Mouse (Mus musculus) v-Abl transformed pro-B cells (cell line): ENCODE data around the gene Xrra1.

Source experiments
- in situ Hi-C, 2 experiments: fragments of 400-800 bp; cut with MboI; formaldehyde crosslinking; loops; one replicate each; pipeline ENCODE4 v1.15.1; 2025; ENCODE audit not compliant: unreplicated experiment in 2 of 2

Xrra1 gene

DNA sequence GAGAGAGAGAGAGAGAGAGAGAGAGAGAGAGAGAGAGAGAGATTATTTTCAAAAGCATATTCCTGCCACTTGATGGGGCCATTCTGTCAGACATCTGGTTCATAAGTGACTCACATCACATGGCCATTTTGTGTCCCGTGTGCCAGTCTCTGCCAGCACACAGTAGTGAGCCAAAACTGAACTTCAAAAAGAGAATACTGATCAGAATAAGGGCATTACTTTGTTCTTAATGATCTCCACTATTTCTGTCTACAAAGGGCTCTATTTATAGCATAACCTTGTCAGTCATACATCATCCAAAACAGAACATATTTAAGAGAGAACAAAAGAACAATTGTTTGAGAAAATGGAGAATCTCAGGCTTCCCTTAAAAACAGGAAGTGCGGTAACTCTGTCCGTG, 32.6 kb downstream of the Xrra1 start:
- in situ Hi-C loops: no loop called here

- in situ Hi-C loops: no loop called here
These were observed 33.4 kb downstream of the Xrra1 start for GRCm38 (mm10) chr7:99892351-99892750.

DNA sequence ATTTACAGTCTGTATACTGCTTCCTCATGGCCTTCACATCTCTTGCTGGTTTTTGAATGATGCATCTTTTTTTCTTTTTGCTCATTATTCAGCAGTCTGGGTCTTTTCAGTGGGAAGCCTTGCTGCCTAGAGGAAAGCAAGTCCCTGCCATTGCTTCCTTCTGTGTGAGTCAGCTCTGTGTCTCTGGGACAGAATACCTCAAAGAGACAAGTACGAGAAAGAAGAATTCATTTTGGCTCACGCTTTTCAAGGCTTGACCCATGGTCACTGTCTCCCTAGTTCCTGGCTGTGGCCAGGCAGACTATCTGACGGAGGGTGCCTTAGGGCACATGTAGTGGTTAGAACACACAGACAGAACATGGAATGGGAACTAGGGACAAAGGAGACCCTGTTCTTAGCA, 35.1 kb downstream of the Xrra1 start:
- in situ Hi-C loops: no loop called here

GRCm38 (mm10) chr7:99894478-99894877, 35.6 kb downstream of the Xrra1 start:
- in situ Hi-C loops: no loop called here

DNA sequence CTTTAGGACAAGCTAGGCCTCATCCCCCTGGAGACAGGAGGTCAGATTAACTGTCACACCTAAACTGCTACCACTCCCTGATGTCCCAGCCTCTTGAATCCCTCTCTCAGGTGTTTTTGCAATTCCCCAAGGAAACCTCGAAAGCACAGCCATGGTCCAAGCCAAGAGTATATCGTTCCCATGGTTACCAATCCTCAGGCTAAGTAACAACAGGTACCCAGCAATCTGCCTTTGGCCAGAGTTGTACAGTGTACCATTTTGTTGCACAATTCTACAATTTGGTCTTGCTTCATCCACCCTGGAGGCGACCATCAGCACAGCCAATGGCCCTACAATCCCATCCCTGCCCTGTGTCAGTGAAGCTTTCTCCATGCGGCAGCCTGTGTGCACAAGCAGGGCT, 38.0 kb downstream of the Xrra1 start:
- in situ Hi-C loops: no loop called here

GRCm38 (mm10) chr7:99902208-99902607, 43.3 kb downstream of the Xrra1 start:
- in situ Hi-C loops: no loop called here

- in situ Hi-C loops: no loop called here
These were observed 44.2 kb downstream of the Xrra1 start for GRCm38 (mm10) chr7:99902918-99903665.

DNA sequence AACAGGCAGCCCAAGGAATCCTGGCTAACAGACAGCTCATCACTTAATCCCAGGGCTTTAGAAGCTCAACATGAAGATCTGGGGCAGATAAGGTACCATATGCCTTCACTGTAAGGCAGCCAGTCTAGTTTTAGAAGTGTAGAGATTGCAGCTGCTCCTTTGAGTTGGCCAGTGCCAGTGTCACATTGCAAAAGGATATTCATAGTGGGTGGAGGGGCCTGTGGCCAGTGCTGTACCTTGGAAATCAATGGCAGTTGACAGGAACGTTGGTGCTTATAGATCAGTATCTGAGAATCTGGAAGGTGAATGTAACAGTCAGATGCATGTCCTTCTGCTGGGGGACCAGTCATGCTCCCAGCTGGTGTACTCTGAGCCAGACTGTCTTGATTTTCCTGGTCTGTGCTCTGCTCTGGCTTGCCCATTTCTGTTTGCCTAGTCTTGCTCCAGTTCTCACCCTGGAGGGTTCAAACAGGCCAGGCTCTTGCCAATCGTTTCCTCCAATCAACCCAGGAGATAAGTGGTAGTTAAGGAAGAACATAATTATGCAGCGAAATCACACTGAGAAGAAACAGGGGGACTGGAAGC, 45.6 kb downstream of the Xrra1 start:
- in situ Hi-C loops: no loop called here

- in situ Hi-C loops: no loop called here
These were observed 47.4 kb downstream of the Xrra1 start for GRCm38 (mm10) chr7:99906346-99906745.

- in situ Hi-C loops: no loop called here
These were observed 48.5 kb downstream of the Xrra1 start for GRCm38 (mm10) chr7:99907463-99907862.

- in situ Hi-C loops: no loop called here
These were observed 52.1 kb downstream of the Xrra1 start for GRCm38 (mm10) chr7:99911038-99911437.

- in situ Hi-C loops: no loop called here
These were observed 55.4 kb downstream of the Xrra1 start for GRCm38 (mm10) chr7:99914316-99914715.

GRCm38 (mm10) chr7:99915511-99915910, 56.6 kb downstream of the Xrra1 start:
- in situ Hi-C loops: no loop called here

GRCm38 (mm10) chr7:99916741-99917319, 57.9 kb downstream of the Xrra1 start:
- in situ Hi-C loops: no loop called here

GRCm38 (mm10) chr7:99917320-99917844, 58.5 kb downstream of the Xrra1 start:
- in situ Hi-C loops: no loop called here

GRCm38 (mm10) chr7:99919164-99919563, 60.2 kb downstream of the Xrra1 start:
- in situ Hi-C loops: no loop called here

- in situ Hi-C loops: loop anchor here in 1 of 2 experiments (10.0 kb wide), 1 partner anchor 185 kb away; no protein-coding TSS in a partner anchor
These were observed 61.1 kb downstream of the Xrra1 start for GRCm38 (mm10) chr7:99919971-99920370.

DNA sequence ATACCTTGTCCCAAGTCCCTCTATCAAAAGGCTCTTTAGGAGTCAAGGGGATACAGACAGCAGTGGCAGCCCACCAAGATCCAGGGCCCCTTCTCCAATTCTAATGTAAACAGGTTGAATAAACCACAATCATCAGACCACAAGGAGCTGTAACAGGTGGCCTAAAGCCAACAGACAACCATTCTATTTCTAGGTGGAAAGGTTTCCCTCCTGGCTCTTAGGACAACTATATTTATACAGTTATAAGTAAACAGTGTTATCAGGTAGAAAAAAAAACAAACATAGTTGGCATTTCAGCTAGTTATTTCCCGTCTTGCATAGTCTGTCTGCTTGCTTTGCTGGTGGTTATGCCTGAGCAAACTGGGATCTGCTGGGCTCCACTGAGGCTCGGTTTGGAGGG, 61.5 kb downstream of the Xrra1 start:
- in situ Hi-C loops: loop anchor here in 1 of 2 experiments (10.0 kb wide), 1 partner anchor 184 kb away; no protein-coding TSS in a partner anchor

DNA sequence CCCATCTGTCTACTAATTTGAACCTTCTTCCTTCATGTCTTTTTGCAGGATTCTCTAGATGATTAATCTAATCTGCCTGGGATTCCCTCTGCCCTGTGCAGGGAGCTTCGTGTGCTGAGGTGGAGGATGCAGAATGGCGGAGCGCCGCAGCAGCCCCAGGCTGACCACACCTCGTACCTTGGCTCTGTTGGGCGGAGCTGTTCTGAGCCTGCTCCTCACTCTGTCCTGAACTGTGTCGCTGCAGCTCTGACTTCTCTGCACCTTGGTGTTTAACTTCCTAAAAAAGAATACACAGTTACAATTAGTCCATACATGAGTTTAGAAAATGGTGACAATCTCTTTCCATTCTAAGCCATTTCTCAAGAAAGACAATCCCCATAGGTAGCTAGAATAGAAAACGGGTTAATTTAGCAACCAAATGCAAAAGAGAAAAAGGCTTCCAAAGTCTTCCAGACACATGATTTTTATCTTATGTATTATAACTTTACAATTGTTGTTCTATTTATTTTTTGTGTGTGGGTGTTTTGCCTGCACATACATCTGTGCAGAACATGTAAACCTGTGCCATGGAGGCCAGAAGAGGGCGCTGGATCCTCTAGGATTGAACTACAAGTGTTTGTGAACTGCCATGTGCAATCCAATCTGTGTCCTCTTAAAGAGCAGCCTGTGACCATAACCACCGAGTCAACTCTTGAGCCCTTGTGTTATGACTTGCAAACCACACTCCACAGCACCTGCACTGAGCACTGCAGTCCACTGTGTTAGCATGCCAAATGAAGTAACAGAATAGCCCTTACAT, 68.2 kb downstream of the Xrra1 start:
- in situ Hi-C loops: loop anchor here (5.0 to 10.0 kb wide), 3 partner anchors 75 to 180 kb away; no protein-coding TSS in a partner anchor

DNA sequence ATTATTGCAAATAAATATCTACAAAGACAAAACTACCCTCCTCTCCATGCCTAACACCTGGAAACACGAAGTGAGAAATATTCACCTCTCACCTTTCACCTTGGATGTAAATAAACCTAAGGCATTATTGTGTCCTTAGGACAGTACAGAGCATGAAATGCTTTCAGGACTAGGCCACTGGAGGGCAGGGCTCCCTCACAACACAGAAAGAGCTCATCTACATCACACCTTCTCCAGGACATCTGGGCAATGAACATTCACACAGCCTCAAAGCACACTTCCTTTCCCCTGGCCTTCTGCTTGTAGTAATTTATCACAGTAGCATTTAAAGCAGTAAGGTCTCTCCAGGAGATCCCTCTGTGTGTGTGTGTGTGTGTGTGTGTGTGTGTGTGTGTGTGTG, 76.8 kb downstream of the Xrra1 start:
- in situ Hi-C loops: loop anchor here (10.0 kb wide), 1 partner anchor 49 kb away; the partner anchor contains the start of gene Rnf169 (in 2 of the 2)

GRCm38 (mm10) chr7:99940669-99941068, 81.8 kb downstream of the Xrra1 start:
- in situ Hi-C loops: no loop called here
